Mouse (Mus musculus) lung, postnatal 0 days (tissue): ENCODE results near the gene Vgll4. TPM values are rescaled to one million over a fixed set of nuclear protein-coding genes. Genes with fewer than 3 reads are reported as not detected.

Experiments used
- ATAC-seq: fragments of 200-750 bp; cut with Nextera tagmentation; 2 replicates; pipeline ENCODE4 v1.8.0; 2017; ENCODE audit warnings: moderate library complexity
- DNase-seq: peaks from one replicate; pipeline ENCODE4 v3.0.0-alpha.2; 2016; ENCODE audit warnings: low spot score
- H3K27ac ChIP-seq: fragments of 300-500 bp; sonication (generic); 2 replicates; pipeline ENCODE4 v1.5.1; 2014; ENCODE audit warnings: antibody characterized with exemption, mild to moderate bottlenecking, low read length, mixed read lengths
- H3K27me3 ChIP-seq: fragments of 300-500 bp; sonication (generic); replicated peaks from 2 replicates; pipeline ENCODE4 v1.6.1; 2014; ENCODE audit warnings: low read length, mixed read lengths; ENCODE audit not compliant: insufficient read depth
- H3K36me3 ChIP-seq: fragments of 300-500 bp; sonication (generic); 2 replicates; pipeline ENCODE4 v1.6.1; 2014; ENCODE audit warnings: low read length, mixed read lengths; ENCODE audit not compliant: insufficient read depth
- H3K4me1 ChIP-seq: fragments of 300-500 bp; sonication (generic); 2 replicates; pipeline ENCODE4 v1.6.1; 2014; ENCODE audit warnings: antibody characterized with exemption, low read depth, low read length, mixed read lengths; ENCODE audit not compliant: insufficient read depth
- H3K4me2 ChIP-seq: fragments of 300-500 bp; sonication (generic); replicated peaks from 2 replicates; pipeline ENCODE4 v1.6.1; 2014; ENCODE audit warnings: low read depth, mild to moderate bottlenecking, low read length, moderate library complexity, mixed read lengths
- H3K4me3 ChIP-seq: fragments of 300-500 bp; sonication (generic); 2 replicates; pipeline ENCODE4 v1.5.1; 2014; ENCODE audit warnings: low read depth, low read length
- H3K9ac ChIP-seq: fragments of 300-500 bp; sonication (generic); replicated peaks from 2 replicates; pipeline ENCODE4 v1.6.1; 2014; ENCODE audit warnings: low read depth, mild to moderate bottlenecking
- H3K9me3 ChIP-seq: fragments of 300-500 bp; sonication (generic); 2 replicates; pipeline ENCODE4 v1.6.1; 2016; ENCODE audit warnings: low read length, mixed read lengths
- CTCF ChIP-seq: IDR thresholded peaks from 2 replicates; pipeline ENCODE4 v1.5.1; 2016; ENCODE audit warnings: antibody characterized with exemption, mild to moderate bottlenecking
- EP300 ChIP-seq: IDR thresholded peaks from 2 replicates; pipeline ENCODE4 v1.6.1; 2016; ENCODE audit warnings: antibody characterized with exemption, mild to moderate bottlenecking, control low read depth
- WGBS: fragments of 180-500 bp; shearing (Covaris S2); extraction: QIAGEN DNeasy Blood & Tissue Kit; methylation state at CpG from one replicate; pipeline ENCODE4 v1.1.7; 2014; 5-methylcytosine and 5-hydroxymethylcytosine counted together
- polyA plus RNA-seq: library from polyadenylated mRNA; unstranded; fragments of >200 nt; fragmentation: Nextera tagmentation; extraction: Ambion mirVana; gene quantifications from 2 replicates; pipeline ENCODE4 v1.2.1, GENCODE M21; 2015

Gene Vgll4
- polyA plus RNA-seq, 1 experiment from 2014 or later: 104 TPM

DNA sequence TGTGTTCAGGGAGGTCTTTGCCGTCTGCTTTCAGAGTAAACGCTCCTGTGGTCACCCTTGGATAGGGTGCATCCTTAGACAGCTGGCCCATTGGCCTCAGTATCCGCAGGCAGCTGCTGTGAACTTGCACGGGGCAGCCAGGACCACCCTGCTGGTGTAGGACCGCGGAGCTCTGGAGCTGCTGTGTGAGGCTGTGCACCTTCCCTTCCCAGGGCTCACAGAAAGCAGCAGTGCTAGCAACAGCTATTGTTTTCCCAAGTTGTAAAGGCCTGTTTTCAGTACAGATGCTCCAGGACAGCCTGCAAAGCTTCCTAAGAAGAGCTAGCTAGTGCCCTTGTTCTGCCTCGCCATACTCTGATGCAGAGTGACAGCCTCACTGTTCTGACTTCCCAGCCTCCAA, 118.1 kb downstream of the Vgll4 start:
- no peak overlapping the region for H3K27ac ChIP-seq
- WGBS: 58% methylated on average over 7 of the region's 7 CpGs
- H3K4me1 ChIP-seq: peaks cover 7% of the 10 kb centered on the region; the same call in 1 of the 2 replicates
- no peak overlapping the region for H3K4me2 ChIP-seq
- no peak overlapping the region for H3K4me3 ChIP-seq
- H3K27me3 ChIP-seq: no peaks in the 10 kb centered on the region
- DNase-seq (no peak), ATAC-seq (no peak)
- no peak for TF ChIP-seq EP300
- no peak for TF ChIP-seq CTCF
- no peaks in the 10 kb centered on the region for H3K9me3 ChIP-seq
- no peaks in the 10 kb centered on the region for H3K36me3 ChIP-seq
- no peak overlapping the region for H3K9ac ChIP-seq

DNA sequence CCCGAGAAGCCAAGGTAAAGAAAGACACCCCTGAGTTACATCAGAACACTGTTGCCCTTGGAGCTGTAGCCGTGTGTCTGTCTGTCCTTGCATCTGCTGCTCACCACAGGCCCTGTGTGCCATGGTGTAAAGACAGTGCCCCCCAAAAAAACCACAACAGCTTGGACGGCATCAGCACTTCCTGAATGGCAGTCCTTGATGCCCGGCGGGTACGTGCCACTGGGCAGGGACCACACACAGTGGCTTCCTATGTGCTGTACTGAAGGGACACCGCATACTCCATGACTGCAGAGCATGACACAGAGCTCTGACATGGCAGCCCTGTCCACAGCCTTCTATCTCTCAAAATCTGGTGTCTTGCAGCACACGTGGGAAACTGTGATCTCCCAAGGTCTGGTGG, 120.0 kb downstream of the Vgll4 start:
- ATAC-seq (no peak), DNase-seq (no peak)
- no peaks in the 10 kb centered on the region for H3K36me3 ChIP-seq
- H3K4me2 ChIP-seq: no peak overlapping the region
- TF ChIP-seq CTCF (no peak), EP300 (no peak)
- peaks cover 4% of the 10 kb centered on the region; the same call in 1 of the 2 replicates for H3K4me1 ChIP-seq
- no peaks in the 10 kb centered on the region for H3K9me3 ChIP-seq
- H3K27ac ChIP-seq: no peak overlapping the region
- H3K9ac ChIP-seq: no peak overlapping the region
- H3K4me3 ChIP-seq: no peak overlapping the region
- no peaks in the 10 kb centered on the region for H3K27me3 ChIP-seq
- WGBS: 75% methylated on average over 8 of the region's 8 CpGs

- 31% methylated on average over 7 of the region's 7 CpGs for WGBS
- Histone ChIP-seq H3K4me1 (peaks cover 4% of the 10 kb centered on the region; the same call in 1 of the 2 replicates), H3K4me3 (no peak overlapping the region), H3K27ac (no peak overlapping the region), H3K27me3 (no peaks in the 10 kb centered on the region), H3K9me3 (no peaks in the 10 kb centered on the region), H3K4me2 (no peak overlapping the region), H3K36me3 (no peaks in the 10 kb centered on the region), H3K9ac (no peak overlapping the region)
- DNase-seq: peak; percentile 42
- ATAC-seq: no peak
- TF ChIP-seq CTCF (no peak), EP300 (no peak)
Observed at GRCm38 (mm10) chr6:114848761-114849160, 121.0 kb downstream of the Vgll4 start.

- DNase-seq (no peak), ATAC-seq (no peak)
- Histone ChIP-seq H3K4me3 (no peak overlapping the region), H3K36me3 (no peaks in the 10 kb centered on the region), H3K4me1 (peaks cover 4% of the 10 kb centered on the region; the same call in 1 of the 2 replicates), H3K27ac (no peak overlapping the region), H3K9me3 (no peaks in the 10 kb centered on the region), H3K9ac (no peak overlapping the region), H3K27me3 (no peaks in the 10 kb centered on the region), H3K4me2 (no peak overlapping the region)
- WGBS: 66% methylated on average over 12 of the region's 12 CpGs
- no peak for TF ChIP-seq CTCF
- TF ChIP-seq EP300: no peak
Observed at GRCm38 (mm10) chr6:114847582-114848174, 122.1 kb downstream of the Vgll4 start.

GRCm38 (mm10) chr6:114846153-114846772, 123.5 kb downstream of the Vgll4 start:
- no peak for ATAC-seq
- WGBS: 54% methylated on average over 4 of the region's 4 CpGs
- no peak overlapping the region for H3K4me2 ChIP-seq
- no peak overlapping the region for H3K9ac ChIP-seq
- H3K9me3 ChIP-seq: no peaks in the 10 kb centered on the region
- no peak for TF ChIP-seq EP300
- no peak for TF ChIP-seq CTCF
- H3K27ac ChIP-seq: no peak overlapping the region
- H3K4me1 ChIP-seq: peaks cover 4% of the 10 kb centered on the region; the same call in 1 of the 2 replicates
- no peak for DNase-seq
- no peaks in the 10 kb centered on the region for H3K27me3 ChIP-seq
- no peak overlapping the region for H3K4me3 ChIP-seq
- no peaks in the 10 kb centered on the region for H3K36me3 ChIP-seq

DNA sequence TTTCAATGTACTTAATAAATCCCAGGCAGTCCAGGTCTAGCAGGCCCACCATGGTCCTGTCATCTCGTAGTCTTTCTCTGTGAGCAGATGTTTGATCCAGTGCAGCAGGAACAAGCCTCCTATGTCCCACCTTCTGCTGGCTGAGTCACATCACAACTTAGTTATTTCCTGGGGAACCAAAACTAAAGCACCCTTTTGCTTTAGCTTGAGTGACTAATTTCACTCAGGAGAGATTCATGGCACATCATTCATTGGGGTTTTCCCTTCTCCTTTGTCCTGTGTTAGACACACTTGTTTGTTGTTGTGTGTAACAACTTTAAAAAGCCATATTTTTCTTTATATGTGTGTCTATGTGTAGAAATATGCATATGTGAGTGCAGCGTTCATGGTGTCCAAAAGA, 126.9 kb downstream of the Vgll4 start:
- TF ChIP-seq EP300: no peak
- no peak; the same call in 1 of the 2 replicates for TF ChIP-seq CTCF
- no peak for DNase-seq

More for the DNA sequence above, 126.9 kb downstream of the Vgll4 start:
- no peak for ATAC-seq
- Histone ChIP-seq H3K9ac (no peak overlapping the region), H3K4me3 (no peak overlapping the region), H3K4me2 (no peak overlapping the region), H3K27ac (no peak overlapping the region), H3K4me1 (peaks cover 14% of the 10 kb centered on the region; the same call in 1 of the 2 replicates), H3K36me3 (no peaks in the 10 kb centered on the region), H3K9me3 (no peaks in the 10 kb centered on the region), H3K27me3 (no peaks in the 10 kb centered on the region)
- WGBS: 93% methylated on average over 2 of the region's 2 CpGs
